Mouse (Mus musculus): ENCODE data around the gene Sipa1l3. TPM values are rescaled to one million over a fixed set of nuclear protein-coding genes. Genes with fewer than 3 reads are reported as not detected.

Sipa1l3 gene
- polyA plus RNA-seq, 1 experiment from 2014 or later = 15.6 TPM

- WGBS = 85% methylated on average over 7 of the region's 7 CpGs
Observed at GRCm38 (mm10) chr7:29287481-29287880, 231.0 kb downstream of the Sipa1l3 start.

GRCm38 (mm10) chr7:29284523-29284922, 233.9 kb downstream of the Sipa1l3 start:
- Histone ChIP-seq H3K27me3 (replicated peaks; ENCODE audit: control insufficient read depth, insufficient read depth, low read length) (peaks cover 26% of the 10 kb centered on the region), H3K36me3 (ENCODE audit: control insufficient read depth, insufficient read depth, low read length) (no peaks in the 10 kb centered on the region)

More at GRCm38 (mm10) chr7:29287481-29287880, 231.0 kb downstream of the Sipa1l3 start:
- DNase-seq (ENCODE audit: low spot score) (no peak), ATAC-seq (ENCODE audit: low read depth) (no peak)
- no peak overlapping the region for H3K4me2 ChIP-seq (ENCODE audit: low read depth, low read length)
- no peak overlapping the region for H3K4me3 ChIP-seq (ENCODE audit: low read depth, low read length)
- no peaks in the 10 kb centered on the region for H3K9me3 ChIP-seq (ENCODE audit: control insufficient read depth, low read length)
- no peak overlapping the region for H3K27ac ChIP-seq (replicated peaks; ENCODE audit: low read depth, low read length)
- no peak overlapping the region for H3K9ac ChIP-seq (ENCODE audit: low read depth, low read length)
- peaks cover 4% of the 10 kb centered on the region for H3K27me3 ChIP-seq (replicated peaks; ENCODE audit: control insufficient read depth, insufficient read depth, low read length)
- H3K4me1 ChIP-seq (ENCODE audit: control insufficient read depth, insufficient read depth, low read length) = peaks cover 9% of the 10 kb centered on the region; the same call in 1 of the 2 replicates
- H3K36me3 ChIP-seq (ENCODE audit: control insufficient read depth, insufficient read depth, low read length) = no peaks in the 10 kb centered on the region

GRCm38 (mm10) chr7:29283876-29284275, 234.6 kb downstream of the Sipa1l3 start:
- Histone ChIP-seq H3K9ac (ENCODE audit: low read depth, low read length) (no peak overlapping the region), H3K4me2 (ENCODE audit: low read depth, low read length) (no peak overlapping the region), H3K27me3 (replicated peaks; ENCODE audit: control insufficient read depth, insufficient read depth, low read length) (peaks cover 26% of the 10 kb centered on the region), H3K4me1 (ENCODE audit: control insufficient read depth, insufficient read depth, low read length) (peaks cover 6% of the 10 kb centered on the region; the same call in 1 of the 2 replicates), H3K27ac (replicated peaks; ENCODE audit: low read depth, low read length) (no peak overlapping the region), H3K4me3 (ENCODE audit: low read depth, low read length) (no peak overlapping the region), H3K9me3 (ENCODE audit: control insufficient read depth, low read length) (no peaks in the 10 kb centered on the region), H3K36me3 (ENCODE audit: control insufficient read depth, insufficient read depth, low read length) (no peaks in the 10 kb centered on the region)
- no peak for ATAC-seq (ENCODE audit: low read depth)
- WGBS = 80% methylated on average over 4 of the region's 4 CpGs
- no peak for DNase-seq (ENCODE audit: low spot score)

More at GRCm38 (mm10) chr7:29284523-29284922, 233.9 kb downstream of the Sipa1l3 start:
- Histone ChIP-seq H3K4me3 (ENCODE audit: low read depth, low read length) (no peak overlapping the region), H3K4me2 (ENCODE audit: low read depth, low read length) (no peak overlapping the region), H3K27ac (replicated peaks; ENCODE audit: low read depth, low read length) (no peak overlapping the region), H3K9ac (ENCODE audit: low read depth, low read length) (no peak overlapping the region), H3K4me1 (ENCODE audit: control insufficient read depth, insufficient read depth, low read length) (peaks cover 6% of the 10 kb centered on the region; the same call in 1 of the 2 replicates), H3K9me3 (ENCODE audit: control insufficient read depth, low read length) (no peaks in the 10 kb centered on the region)
- DNase-seq (ENCODE audit: low spot score) = no peak
- ATAC-seq (ENCODE audit: low read depth) = no peak
- 91% methylated on average over 6 of the region's 6 CpGs for whole genome bisulfite sequencing

GRCm38 (mm10) chr7:29282074-29282554, 236.3 kb downstream of the Sipa1l3 start:
- H3K4me1 ChIP-seq (ENCODE audit: control insufficient read depth, insufficient read depth, low read length) = peaks cover 6% of the 10 kb centered on the region; the same call in 1 of the 2 replicates
- DNase-seq (ENCODE audit: low spot score) = no peak
- peaks cover 26% of the 10 kb centered on the region for H3K27me3 ChIP-seq (replicated peaks; ENCODE audit: control insufficient read depth, insufficient read depth, low read length)
- H3K9ac ChIP-seq (ENCODE audit: low read depth, low read length) = peak overlapping the region; percentile 63
- no peak overlapping the region for H3K27ac ChIP-seq (replicated peaks; ENCODE audit: low read depth, low read length)
- 11% methylated on average over 14 of the region's 21 CpGs for WGBS
- peak; percentile 35; the same call in 1 of the 2 replicates for ATAC-seq (ENCODE audit: low read depth)
- peak overlapping the region; percentile 61 for H3K4me3 ChIP-seq (ENCODE audit: low read depth, low read length)
- no peaks in the 10 kb centered on the region for H3K36me3 ChIP-seq (ENCODE audit: control insufficient read depth, insufficient read depth, low read length)
- peak overlapping the region; percentile 92 for H3K4me2 ChIP-seq (ENCODE audit: low read depth, low read length)
- no peaks in the 10 kb centered on the region for H3K9me3 ChIP-seq (ENCODE audit: control insufficient read depth, low read length)

- Histone ChIP-seq H3K36me3 (ENCODE audit: control insufficient read depth, insufficient read depth, low read length) (no peaks in the 10 kb centered on the region), H3K4me1 (ENCODE audit: control insufficient read depth, insufficient read depth, low read length) (peaks cover 13% of the 10 kb centered on the region; the same call in 1 of the 2 replicates), H3K9me3 (ENCODE audit: control insufficient read depth, low read length) (no peaks in the 10 kb centered on the region), H3K27ac (replicated peaks; ENCODE audit: low read depth, low read length) (peak within 1 kb of the TSS; percentile 16), H3K27me3 (replicated peaks; ENCODE audit: control insufficient read depth, insufficient read depth, low read length) (peaks cover 26% of the 10 kb centered on the region), H3K4me3 (ENCODE audit: low read depth, low read length) (peak within 1 kb of the TSS; percentile 61), H3K4me2 (ENCODE audit: low read depth, low read length) (peak within 1 kb of the TSS; percentile 92), H3K9ac (ENCODE audit: low read depth, low read length) (peak within 1 kb of the TSS; percentile 63)
- ATAC-seq (ENCODE audit: low read depth) = peak; percentile 90
- DNase-seq (ENCODE audit: low spot score) = peak; percentile 71
- WGBS = under 1% methylated on average over 50 of the region's 80 CpGs
Observed at GRCm38 (mm10) chr7:29281201-29282073, 237.0 kb downstream of the Sipa1l3 start, which contains the start of gene Spint2. Gene Spint2 (minus strand): TSS chr7:29281912.

GRCm38 (mm10) chr7:29280801-29281200, 237.6 kb downstream of the Sipa1l3 start:
- Histone ChIP-seq H3K4me3 (ENCODE audit: low read depth, low read length) (peak overlapping the region; percentile 61), H3K4me2 (ENCODE audit: low read depth, low read length) (peak overlapping the region; percentile 92), H3K27me3 (replicated peaks; ENCODE audit: control insufficient read depth, insufficient read depth, low read length) (peaks cover 26% of the 10 kb centered on the region), H3K9me3 (ENCODE audit: control insufficient read depth, low read length) (no peaks in the 10 kb centered on the region), H3K27ac (replicated peaks; ENCODE audit: low read depth, low read length) (no peak overlapping the region), H3K4me1 (ENCODE audit: control insufficient read depth, insufficient read depth, low read length) (peaks cover 13% of the 10 kb centered on the region; the same call in 1 of the 2 replicates), H3K36me3 (ENCODE audit: control insufficient read depth, insufficient read depth, low read length) (no peaks in the 10 kb centered on the region), H3K9ac (ENCODE audit: low read depth, low read length) (peak overlapping the region; percentile 63)
- ATAC-seq (ENCODE audit: low read depth) (no peak), DNase-seq (ENCODE audit: low spot score) (no peak)
- 17% methylated on average over 9 of the region's 13 CpGs for WGBS

GRCm38 (mm10) chr7:29279924-29280323, 238.5 kb downstream of the Sipa1l3 start:
- peak overlapping the region; percentile 92 for H3K4me2 ChIP-seq (ENCODE audit: low read depth, low read length)
- no peak overlapping the region for H3K27ac ChIP-seq (replicated peaks; ENCODE audit: low read depth, low read length)
- peaks cover 13% of the 10 kb centered on the region; the same call in 1 of the 2 replicates for H3K4me1 ChIP-seq (ENCODE audit: control insufficient read depth, insufficient read depth, low read length)
- H3K9me3 ChIP-seq (ENCODE audit: control insufficient read depth, low read length) = no peaks in the 10 kb centered on the region
- H3K4me3 ChIP-seq (ENCODE audit: low read depth, low read length) = no peak overlapping the region
- DNase-seq (ENCODE audit: low spot score) = no peak
- H3K9ac ChIP-seq (ENCODE audit: low read depth, low read length) = no peak overlapping the region
- H3K27me3 ChIP-seq (replicated peaks; ENCODE audit: control insufficient read depth, insufficient read depth, low read length) = peaks cover 26% of the 10 kb centered on the region
- WGBS = 75% methylated on average over 8 of the region's 8 CpGs
- no peaks in the 10 kb centered on the region for H3K36me3 ChIP-seq (ENCODE audit: control insufficient read depth, insufficient read depth, low read length)
- ATAC-seq (ENCODE audit: low read depth) = no peak

GRCm38 (mm10) chr7:29279261-29279660, 239.2 kb downstream of the Sipa1l3 start:
- Histone ChIP-seq H3K36me3 (ENCODE audit: control insufficient read depth, insufficient read depth, low read length) (no peaks in the 10 kb centered on the region), H3K27ac (replicated peaks; ENCODE audit: low read depth, low read length) (no peak overlapping the region), H3K4me1 (ENCODE audit: control insufficient read depth, insufficient read depth, low read length) (peaks cover 13% of the 10 kb centered on the region; the same call in 1 of the 2 replicates), H3K9ac (ENCODE audit: low read depth, low read length) (no peak overlapping the region), H3K9me3 (ENCODE audit: control insufficient read depth, low read length) (no peaks in the 10 kb centered on the region), H3K27me3 (replicated peaks; ENCODE audit: control insufficient read depth, insufficient read depth, low read length) (peaks cover 26% of the 10 kb centered on the region), H3K4me3 (ENCODE audit: low read depth, low read length) (no peak overlapping the region), H3K4me2 (ENCODE audit: low read depth, low read length) (no peak overlapping the region)
- DNase-seq (ENCODE audit: low spot score) (no peak), ATAC-seq (ENCODE audit: low read depth) (no peak)

All from embryonic facial prominence, embryonic 14.5 days (tissue).